Mouse (Mus musculus) stomach, postnatal 0 days (tissue): ENCODE data around the gene Ston1.

Source experiments
- CTCF ChIP-seq: IDR thresholded peaks from 2 replicates; pipeline ENCODE4 v1.5.1; 2016; ENCODE audit warnings: antibody characterized with exemption, low read depth, mild to moderate bottlenecking, moderate library complexity
- EP300 ChIP-seq: optimal IDR thresholded peaks from 2 replicates; pipeline ENCODE3; 2016; ENCODE audit warnings: antibody characterized with exemption

DNA sequence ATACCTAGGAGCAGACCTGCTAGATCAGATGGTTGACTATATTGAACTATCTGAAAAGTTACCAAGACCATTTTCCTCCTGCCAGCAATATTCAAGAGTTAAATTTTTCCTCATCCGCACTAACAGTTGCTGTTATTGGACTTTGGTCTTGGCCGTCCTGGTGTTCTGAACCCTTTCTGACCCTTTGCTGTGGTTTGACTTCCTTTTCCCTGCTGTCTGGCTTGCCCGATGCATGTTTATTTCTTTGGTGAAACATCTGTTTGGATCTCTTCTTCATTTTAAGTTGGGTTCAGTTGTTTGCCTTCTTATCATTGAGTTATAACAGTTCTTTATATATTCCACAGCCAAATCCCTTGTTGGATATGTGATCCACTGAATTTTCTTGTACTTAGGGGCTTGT is 33.9 kb upstream of the Ston1 start:
- TF ChIP-seq CTCF, result no peak
- TF ChIP-seq EP300, result no peak
